Mouse (Mus musculus) cerebellum, adult 18-20 months (tissue): ENCODE data around the gene Cyp4f17.
A peak's percentile ranks its signal among the peaks of the same experiment; 100 is the strongest.
"Not testable (repeated sequence)": the region's sequence is repeated elsewhere in the genome, so short reads cannot be mapped to it uniquely, and the experiment has no call there.

ENCODE experiments used
- DNase-seq, 2 experiments: peaks; one replicate each; pipeline ENCODE4 v3.0.0; 2021

Gene Cyp4f17

GRCm38 (mm10) chr17:32527748-32528147 lies 21.9 kb downstream of the Cyp4f17 start:
- peak in 1 of 2 experiments; percentile 12 for DNase-seq

- peak; percentile 94 to 96 for DNase-seq
Observed at GRCm38 (mm10) chr17:32528408-32529337, 22.8 kb downstream of the Cyp4f17 start.

DNA sequence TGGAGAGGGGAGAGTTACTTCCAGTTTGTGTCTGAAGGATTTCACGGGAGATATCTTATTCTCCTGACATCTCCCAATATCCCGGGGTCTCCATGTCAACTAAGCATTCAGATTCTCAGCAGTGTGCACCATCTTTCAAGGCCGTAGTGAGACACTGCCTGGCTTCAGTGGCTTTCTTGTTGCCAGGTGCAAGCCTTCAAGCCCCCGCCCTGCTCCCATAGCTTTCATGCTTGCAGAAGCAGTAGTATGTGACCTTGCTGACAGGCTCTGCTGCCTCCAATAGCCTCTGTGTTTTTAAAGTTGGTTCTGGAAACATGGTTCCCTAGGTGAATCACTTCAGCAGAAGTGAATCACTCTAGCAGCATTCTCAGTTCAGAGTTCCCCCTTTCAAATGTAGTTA lies 26.5 kb downstream of the Cyp4f17 start:
- not testable (repeated sequence) for DNase-seq

DNA sequence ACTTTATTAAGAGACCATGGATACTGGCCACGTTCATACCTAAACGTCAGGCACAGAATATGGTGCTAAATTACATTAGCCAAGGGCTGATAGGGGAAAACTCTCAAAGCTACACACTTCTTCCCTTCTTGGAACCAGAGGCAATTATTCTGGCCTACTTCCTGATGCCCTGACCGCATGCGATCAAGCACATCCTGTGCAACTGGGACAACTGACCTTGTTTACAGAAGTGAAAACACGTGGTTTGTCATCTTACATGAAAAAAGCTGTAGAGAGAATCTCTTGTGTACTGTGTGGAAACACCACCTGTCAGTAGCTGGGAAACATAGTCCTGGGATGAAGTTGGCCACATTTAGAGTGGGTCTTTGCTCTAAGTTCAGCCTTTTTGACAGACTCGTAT lies 28.2 kb downstream of the Cyp4f17 start:
- no peak for DNase-seq

DNA sequence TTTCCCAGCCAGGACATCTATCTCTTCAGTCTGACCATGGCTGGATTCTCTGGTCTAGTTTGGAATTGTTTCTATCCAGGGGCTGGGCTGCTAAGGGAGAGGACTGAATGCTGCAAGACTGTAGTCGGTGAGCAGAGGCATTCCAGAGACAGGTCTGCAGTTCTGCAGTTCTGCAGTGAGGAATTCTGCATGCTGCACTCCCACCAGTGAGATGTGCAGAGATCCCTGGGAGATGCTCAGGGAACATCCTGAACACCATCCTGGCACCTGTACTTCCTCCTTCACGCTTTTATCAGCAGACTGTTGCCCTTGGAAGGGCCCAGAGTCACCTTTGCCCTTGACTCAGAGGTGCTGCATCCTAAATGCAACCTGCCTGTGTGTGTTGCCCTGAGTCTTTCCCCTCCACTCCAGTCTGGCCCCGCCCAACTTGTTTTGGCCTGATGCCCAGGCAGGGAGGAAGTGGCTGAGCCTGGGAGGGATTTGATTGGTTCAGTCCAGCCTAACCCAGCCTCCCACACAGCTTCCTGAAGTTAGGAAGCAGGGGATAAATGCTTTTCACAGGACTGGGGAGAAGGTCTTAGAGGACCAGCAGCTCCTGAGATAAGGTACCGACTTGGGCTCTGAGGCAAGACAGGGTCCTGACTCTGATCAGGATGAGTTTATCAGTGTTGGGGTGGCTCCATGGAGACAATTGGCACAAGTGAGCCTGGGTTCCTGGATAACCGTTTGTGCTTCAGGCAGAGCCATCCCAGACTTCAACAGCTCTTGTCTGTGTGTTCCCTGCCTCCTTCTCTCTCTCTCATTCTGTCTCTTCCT lies 30.4 kb downstream of the Cyp4f17 start, which contains the start of gene Cyp4f16:
Cyp4f16 (plus strand) TSS at position 508 of the 816 bp plus-strand sequence.
- peak; percentile 89 to 94 for DNase-seq

DNA sequence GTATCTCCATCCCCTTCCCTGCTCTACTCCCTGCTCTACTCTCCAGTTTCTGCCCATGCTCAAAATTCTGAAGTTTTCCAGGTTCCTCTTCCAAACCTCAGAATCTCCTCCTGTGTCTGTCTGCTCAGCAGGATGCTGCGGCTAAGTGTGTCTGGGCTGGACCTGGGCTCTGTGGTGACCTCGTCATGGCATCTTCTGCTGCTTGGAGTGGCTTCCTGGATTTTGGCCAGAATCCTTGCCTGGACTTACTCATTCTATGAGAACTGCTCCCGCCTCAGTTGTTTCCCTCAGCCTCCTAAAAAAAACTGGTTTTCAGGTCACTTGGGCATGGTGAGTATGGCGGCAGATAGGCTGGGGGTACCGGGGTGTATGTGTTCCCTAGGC lies 31.0 kb downstream of the Cyp4f17 start:
- DNase-seq, result peak; percentile 40 to 45

GRCm38 (mm10) chr17:32544792-32545191 lies 38.9 kb downstream of the Cyp4f17 start:
- not testable (repeated sequence) for DNase-seq

DNA sequence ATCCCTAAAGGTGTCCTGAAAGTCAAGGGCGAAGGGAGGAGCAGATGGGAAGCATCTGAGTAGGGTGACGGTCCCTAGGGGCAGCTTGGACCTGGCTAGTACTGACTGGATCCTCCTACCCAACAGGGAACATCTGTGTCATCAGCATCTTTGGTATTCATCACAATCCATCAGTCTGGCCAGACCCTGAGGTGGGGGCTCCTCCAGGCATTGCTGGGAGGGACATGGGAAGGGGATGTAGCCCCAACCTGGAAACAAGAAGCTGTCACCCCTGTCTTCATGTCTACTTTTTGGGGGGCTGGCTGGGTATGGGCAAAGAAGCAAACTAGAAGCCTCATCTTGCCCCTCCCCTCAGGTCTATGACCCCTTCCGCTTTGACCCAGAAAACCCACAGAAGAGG lies 44.5 kb downstream of the Cyp4f17 start:
- DNase-seq, result not testable (repeated sequence)

GRCm38 (mm10) chr17:32550900-32551770 lies 45.3 kb downstream of the Cyp4f17 start:
- peak; percentile 89 to 90 for DNase-seq

DNA sequence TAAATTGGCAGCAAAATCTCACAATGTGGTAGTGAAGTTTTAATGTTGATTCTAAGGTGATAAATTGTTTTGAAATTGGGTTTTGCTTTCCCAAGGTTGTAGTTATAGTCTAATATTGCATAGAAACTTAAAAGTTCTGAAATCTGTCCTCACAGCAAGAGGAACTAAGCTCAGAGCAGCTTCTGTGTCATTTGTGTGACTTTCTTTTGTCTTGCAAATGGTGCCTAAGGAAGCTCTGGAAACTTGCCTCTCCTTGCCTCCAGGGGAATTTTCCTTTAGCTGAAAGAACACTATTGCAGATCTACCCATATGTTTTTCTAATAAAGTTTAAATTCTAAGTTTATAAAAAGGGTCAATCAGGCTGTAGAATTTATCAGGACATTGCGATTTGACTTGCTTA lies 47.2 kb downstream of the Cyp4f17 start:
- not testable (repeated sequence) for DNase-seq

DNA sequence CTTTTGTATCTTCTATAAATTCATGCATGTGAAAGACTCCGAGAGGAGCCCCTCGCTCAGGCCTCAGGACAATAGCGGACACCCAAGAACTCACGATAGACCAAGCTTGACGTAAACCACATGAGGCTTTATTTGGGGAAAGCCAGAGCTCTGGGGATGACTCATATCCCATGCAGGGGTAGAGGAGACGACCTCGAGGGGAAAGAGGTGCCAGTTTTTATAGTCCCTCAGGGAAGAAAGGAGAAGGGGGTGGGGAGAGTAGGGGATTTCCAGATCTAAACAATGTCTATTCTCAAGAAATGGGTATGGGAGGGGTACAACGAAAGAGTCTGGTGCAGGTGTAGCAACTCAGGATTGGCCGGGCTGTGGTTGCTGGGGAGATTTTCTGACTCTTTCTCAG lies 48.5 kb downstream of the Cyp4f17 start:
- not testable (repeated sequence) for DNase-seq

DNA sequence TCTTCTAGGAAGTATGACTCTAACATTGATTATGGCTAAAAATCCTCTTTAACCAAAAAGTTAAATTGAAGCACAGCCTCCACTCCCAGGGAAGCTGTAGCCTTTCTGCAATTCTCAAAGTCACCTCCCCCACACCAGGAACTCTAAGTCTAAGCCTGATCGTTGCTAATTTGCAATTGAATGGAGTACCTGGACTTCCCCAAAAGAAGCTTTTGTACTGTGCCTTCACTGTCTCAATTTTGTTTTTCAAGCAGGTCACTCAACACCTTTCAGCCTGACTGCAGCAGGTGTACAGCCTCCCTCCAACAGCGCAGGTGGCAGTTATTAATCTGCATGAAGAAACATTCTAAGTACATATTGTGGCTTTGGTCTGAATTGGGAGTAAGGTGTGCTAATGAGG lies 57.5 kb downstream of the Cyp4f17 start:
- DNase-seq, result not testable (repeated sequence)

DNA sequence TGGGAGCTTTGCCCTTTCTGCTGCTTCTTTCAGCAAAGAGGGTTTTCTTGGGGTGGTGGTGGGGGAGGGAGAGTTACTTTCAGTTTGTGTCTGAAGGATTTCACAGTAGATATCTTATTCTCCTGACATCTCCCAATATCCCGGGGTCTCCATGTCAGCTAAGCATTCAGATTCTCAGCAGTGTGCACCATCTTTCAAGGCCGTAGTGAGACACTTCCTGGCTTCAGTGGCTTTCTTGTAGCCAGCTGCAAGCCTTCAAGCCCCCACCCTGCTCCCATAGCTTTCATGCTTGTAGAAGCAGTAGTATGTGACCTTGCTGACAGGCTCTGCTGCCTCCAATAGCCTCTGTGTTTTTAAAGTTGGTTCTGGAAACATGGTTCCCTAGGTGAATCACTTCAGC lies 67.4 kb downstream of the Cyp4f17 start:
- DNase-seq, result not testable (repeated sequence)

GRCm38 (mm10) chr17:32577496-32578186 lies 71.8 kb downstream of the Cyp4f17 start:
- DNase-seq, result no peak
